Mouse (Mus musculus): ENCODE data around the gene Cd276.

Gene Cd276

GRCm38 (mm10) chr9:58510452-58510851 lies 44.8 kb downstream of the Cd276 start:
- DNase-seq (ENCODE audit: low spot score): no peak

- no peak for DNase-seq (ENCODE audit: low spot score)
Observed at GRCm38 (mm10) chr9:58507216-58508005, 47.8 kb downstream of the Cd276 start.

- DNase-seq (ENCODE audit: low spot score): no peak
Observed at GRCm38 (mm10) chr9:58500946-58501345, 54.3 kb downstream of the Cd276 start.

- DNase-seq (ENCODE audit: low spot score): no peak
Observed at GRCm38 (mm10) chr9:58497942-58498341, 57.3 kb downstream of the Cd276 start.

DNA sequence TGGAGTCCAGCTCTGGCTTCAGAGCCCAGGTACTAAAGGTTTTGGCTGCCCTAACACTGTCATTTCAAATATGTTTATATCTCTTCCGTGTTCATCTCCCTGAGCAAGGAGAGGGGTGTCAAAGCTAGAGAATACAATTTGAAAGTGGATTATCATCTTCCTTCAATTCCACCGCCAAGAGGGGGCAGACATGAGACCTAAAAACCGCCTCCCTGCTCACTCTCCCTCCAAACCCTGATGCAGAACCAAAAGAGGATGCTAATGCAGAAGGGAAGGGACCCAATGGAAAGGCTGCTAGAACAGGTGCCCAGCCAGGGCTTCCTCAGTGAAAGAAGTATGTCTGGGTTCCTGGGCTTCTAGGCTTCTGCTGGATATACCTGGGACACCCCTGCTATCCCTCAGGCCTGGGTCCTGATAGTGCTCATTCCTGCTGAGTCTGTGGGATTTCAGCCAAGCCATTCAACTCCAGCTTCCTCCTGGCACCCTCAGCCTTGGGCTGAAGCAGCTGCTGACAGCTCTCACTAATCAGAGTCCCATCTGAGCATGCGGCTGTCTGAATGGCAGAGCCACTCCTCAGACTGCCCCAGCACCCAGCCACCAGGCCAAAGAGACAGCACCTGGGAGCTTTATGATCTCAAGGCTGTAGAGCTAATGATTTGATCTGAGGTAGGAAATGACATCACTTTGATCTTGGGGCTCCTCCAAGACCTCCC lies 58.6 kb downstream of the Cd276 start:
- no peak for DNase-seq (ENCODE audit: low spot score)

DNA sequence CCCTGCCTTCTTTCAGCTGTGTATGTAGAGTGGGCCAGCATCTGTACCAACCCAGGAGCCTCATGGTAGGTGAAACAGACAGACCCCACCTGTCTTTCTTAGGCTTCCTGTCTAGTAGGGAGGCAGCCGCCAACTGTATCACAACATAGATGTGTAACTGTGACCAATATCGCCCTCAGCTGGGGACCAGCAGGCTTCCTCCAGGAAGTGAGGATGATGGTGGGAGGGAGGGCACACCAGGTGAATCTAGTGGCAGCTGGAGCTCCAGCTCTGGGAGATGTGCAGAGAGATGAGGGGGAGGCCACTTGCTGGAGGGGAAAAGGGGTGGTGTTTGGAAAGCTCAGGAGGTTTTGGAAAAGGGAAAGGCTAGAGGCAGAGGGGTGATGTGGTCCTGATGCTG lies 60.2 kb downstream of the Cd276 start:
- no peak for DNase-seq (ENCODE audit: low spot score)

DNA sequence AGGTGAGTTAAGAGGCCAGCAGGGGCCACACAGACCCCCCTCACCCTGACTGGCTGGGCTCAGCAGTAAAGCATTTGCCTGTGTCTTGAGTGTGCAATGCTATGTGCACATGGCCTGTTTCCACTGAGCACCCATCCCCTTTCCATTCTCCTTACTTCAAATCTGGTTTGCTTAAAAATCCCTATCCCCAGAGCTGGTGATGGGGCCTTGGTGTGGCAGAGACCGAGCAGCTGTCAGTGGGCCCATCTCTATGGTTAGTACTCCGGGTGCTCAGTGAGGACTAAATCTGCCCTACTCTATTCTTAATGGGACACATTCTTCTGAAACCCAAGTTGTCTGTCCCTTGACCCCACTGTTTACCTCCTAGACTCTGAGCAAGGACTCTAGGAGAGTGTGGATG lies 64.8 kb downstream of the Cd276 start:
- DNase-seq (ENCODE audit: low spot score): no peak

GRCm38 (mm10) chr9:58489865-58490165 lies 65.4 kb downstream of the Cd276 start:
- DNase-seq (ENCODE audit: low spot score): no peak

DNA sequence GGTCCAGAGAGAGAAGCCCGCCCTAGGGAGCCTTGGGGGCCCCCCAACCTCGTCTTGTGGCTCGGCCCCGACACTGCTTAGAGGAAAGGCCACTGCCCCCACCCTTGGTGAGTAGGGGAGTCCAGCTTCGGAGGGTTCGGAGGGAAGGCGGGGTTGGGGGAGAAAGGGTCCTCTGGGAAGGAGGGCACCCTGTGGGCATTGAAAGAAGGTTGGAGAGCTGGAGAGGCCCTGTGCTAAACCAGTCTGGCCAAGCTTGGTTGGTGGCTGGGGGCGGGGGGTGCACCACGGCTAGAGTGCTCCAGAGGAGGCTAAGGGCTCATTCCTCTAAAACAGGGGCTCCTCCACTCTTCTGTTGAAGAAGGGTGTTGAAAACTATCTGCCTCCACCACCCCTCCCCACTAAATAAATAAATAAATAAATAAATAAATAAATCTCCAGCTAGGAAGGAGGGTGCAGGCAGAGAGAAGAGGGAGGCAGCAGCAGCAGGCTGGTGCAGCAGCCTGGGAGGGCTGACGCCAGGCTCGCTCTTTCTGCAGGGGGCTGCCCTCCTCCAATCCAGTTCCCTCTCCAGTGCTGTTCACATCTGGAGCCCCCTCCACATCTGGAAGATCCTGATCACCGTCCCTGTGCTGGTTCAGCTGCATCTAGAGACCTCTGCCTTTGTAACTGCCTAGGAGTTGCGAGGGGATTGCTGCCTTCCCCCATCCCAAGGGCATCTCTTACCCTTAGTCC lies 65.9 kb downstream of the Cd276 start:
- no peak for DNase-seq (ENCODE audit: low spot score)

GRCm38 (mm10) chr9:58487851-58488801 lies 67.1 kb downstream of the Cd276 start, which contains the start of gene Insyn1:
Insyn1 (plus strand) TSS chr9:58488603.
- DNase-seq (ENCODE audit: low spot score): no peak

GRCm38 (mm10) chr9:58487076-58487475 lies 68.2 kb downstream of the Cd276 start:
- no peak for DNase-seq (ENCODE audit: low spot score)

All from urinary bladder, postnatal 10 days (tissue).